Mouse (Mus musculus) heart, embryonic 11.5 days (tissue): ENCODE results near the gene Trim16. TPM values are rescaled to one million over a fixed set of nuclear protein-coding genes. Genes with fewer than 3 reads are reported as not detected.

Source experiments
- ATAC-seq: fragments of 200-750 bp; cut with Nextera tagmentation; replicated peaks from 2 replicates; pipeline ENCODE4 v1.8.0; 2017; ENCODE audit warnings: moderate library complexity; ENCODE audit not compliant: insufficient number of reproducible peaks, low FRiP score, low TSS enrichment
- H3K27ac ChIP-seq: fragments of 300-500 bp; sonication (generic); 2 replicates; pipeline ENCODE4 v1.5.1; 2014; ENCODE audit warnings: mild to moderate bottlenecking, low read depth, low read length
- H3K27me3 ChIP-seq: fragments of 300-500 bp; sonication (generic); 2 replicates; pipeline ENCODE4 v1.6.1; 2014; ENCODE audit warnings: mild to moderate bottlenecking, low read length, mixed read lengths; ENCODE audit not compliant: control insufficient read depth, insufficient read depth
- H3K36me3 ChIP-seq: fragments of 300-500 bp; sonication (generic); 2 replicates; pipeline ENCODE4 v1.6.1; 2014; ENCODE audit warnings: mild to moderate bottlenecking, low read length, moderate library complexity, mixed read lengths; ENCODE audit not compliant: control insufficient read depth, insufficient read depth
- H3K4me1 ChIP-seq: fragments of 300-500 bp; sonication (generic); 2 replicates; pipeline ENCODE4 v1.6.1; 2014; ENCODE audit warnings: low read length; ENCODE audit not compliant: control insufficient read depth, insufficient read depth
- H3K4me2 ChIP-seq: fragments of 300-500 bp; sonication (generic); 2 replicates; pipeline ENCODE4 v1.6.1; 2014; ENCODE audit warnings: mild to moderate bottlenecking, moderate library complexity
- H3K4me3 ChIP-seq: fragments of 300-500 bp; sonication (generic); 2 replicates; pipeline ENCODE4 v1.5.1; 2014; ENCODE audit warnings: low read depth, low read length
- H3K9ac ChIP-seq: fragments of 300-500 bp; sonication (generic); 2 replicates; pipeline ENCODE4 v1.6.1; 2014; ENCODE audit warnings: mild to moderate bottlenecking, low read depth, low read length, moderate library complexity
- H3K9me3 ChIP-seq: fragments of 300-500 bp; sonication (generic); replicated peaks from 2 replicates; pipeline ENCODE4 v1.6.1; 2016; ENCODE audit warnings: low read length; ENCODE audit not compliant: control insufficient read depth
- WGBS: fragments of 180-500 bp; shearing (Covaris S2); extraction: QIAGEN DNeasy Blood & Tissue Kit; methylation state at CpG from one replicate; pipeline ENCODE4 v1.1.7; 2014; ENCODE audit not compliant: insufficient replicate concordance; 5-methylcytosine and 5-hydroxymethylcytosine counted together
- polyA plus RNA-seq: library from polyadenylated mRNA; unstranded; fragments of >200 nt; fragmentation: Nextera tagmentation; extraction: Ambion mirVana; gene quantifications from 2 replicates; pipeline ENCODE4 v1.2.1, GENCODE M21; 2014

The Trim16 gene
- polyA plus RNA-seq, 1 experiment from 2014 or later, result 3.9 TPM

GRCm38 (mm10) chr11:62885323-62885722 is 65.3 kb downstream of the Trim16 start:
- Histone ChIP-seq H3K27ac (no peak overlapping the region), H3K36me3 (peaks cover 14% of the 10 kb centered on the region; the same call in 1 of the 2 replicates), H3K27me3 (no peaks in the 10 kb centered on the region), H3K4me2 (no peak overlapping the region), H3K9me3 (no peaks in the 10 kb centered on the region), H3K9ac (no peak overlapping the region), H3K4me3 (no peak overlapping the region), H3K4me1 (no peaks in the 10 kb centered on the region)
- ATAC-seq, result no peak
- 80% methylated on average over 5 of the region's 5 CpGs for WGBS

GRCm38 (mm10) chr11:62890796-62891195 is 70.8 kb downstream of the Trim16 start:
- H3K27ac ChIP-seq, result no peak overlapping the region
- H3K4me3 ChIP-seq, result no peak overlapping the region
- WGBS, result 94% methylated on average over 4 of the region's 4 CpGs
- no peaks in the 10 kb centered on the region for H3K4me1 ChIP-seq
- H3K4me2 ChIP-seq, result no peak overlapping the region
- no peak overlapping the region for H3K9ac ChIP-seq
- no peaks in the 10 kb centered on the region for H3K27me3 ChIP-seq
- H3K9me3 ChIP-seq, result no peaks in the 10 kb centered on the region
- no peak for ATAC-seq
- peaks cover 17% of the 10 kb centered on the region for H3K36me3 ChIP-seq

- Histone ChIP-seq H3K36me3 (peaks cover 10% of the 10 kb centered on the region), H3K9ac (no peak overlapping the region), H3K4me1 (no peaks in the 10 kb centered on the region), H3K27me3 (no peaks in the 10 kb centered on the region), H3K9me3 (no peaks in the 10 kb centered on the region), H3K27ac (no peak overlapping the region), H3K4me3 (no peak overlapping the region), H3K4me2 (no peak overlapping the region)
- WGBS, result 83% methylated on average over 11 of the region's 11 CpGs
- ATAC-seq, result no peak
These were observed 71.7 kb downstream of the Trim16 start for GRCm38 (mm10) chr11:62891763-62892162.

Other genes starting within 250 kb of the Trim16 start
- 4.1 and 4.4 TPM in 2 replicates for gene Trpv2, start 245.7 kb upstream of the Trim16 start, polyA plus RNA-seq
- gene Lrrc75a, start 171.7 kb upstream of the Trim16 start, polyA plus RNA-seq, result 14.3 and 16.2 TPM in 2 replicates
- 45.0 and 47.6 TPM in 2 replicates for gene Mmgt2, start 171.6 kb upstream of the Trim16 start, polyA plus RNA-seq
- 5.3 and 6.0 TPM in 2 replicates for gene Zfp287, start 88.3 kb upstream of the Trim16 start, polyA plus RNA-seq
- not detected in 2 replicates for gene Gm10428, start 67.1 kb upstream of the Trim16 start, polyA plus RNA-seq
- gene Zfp286, start 30.8 kb upstream of the Trim16 start, polyA plus RNA-seq, result 11.3 and 12.9 TPM in 2 replicates
- gene Fbxw10, start 26.8 kb downstream of the Trim16 start, polyA plus RNA-seq, result 0.21 and 0.24 TPM in 2 replicates
- gene Tvp23b, start 59.2 kb downstream of the Trim16 start, polyA plus RNA-seq, result 47.3 and 49.4 TPM in 2 replicates
- gene Cdrt4, start 131.0 kb downstream of the Trim16 start, polyA plus RNA-seq, result 0.54 TPM in 1 of 2 replicates, not detected in the other
- not detected in 2 replicates for gene Tekt3, start 241.4 kb downstream of the Trim16 start, polyA plus RNA-seq